Mouse (Mus musculus) heart, embryonic 12.5 days (tissue): ENCODE measurements around the gene Grsf1. TPM values are rescaled to one million over a fixed set of nuclear protein-coding genes. Genes with fewer than 3 reads are reported as not detected.

Source experiments
- ATAC-seq: fragments of 200-750 bp; cut with Nextera tagmentation; 2 replicates; pipeline ENCODE4 v1.8.0; 2017; ENCODE audit warnings: moderate TSS enrichment, moderate library complexity; ENCODE audit not compliant: insufficient number of reproducible peaks, low FRiP score
- H3K27ac ChIP-seq: fragments of 300-500 bp; sonication (generic); 2 replicates; pipeline ENCODE4 v1.5.1; 2016; ENCODE audit warnings: mild to moderate bottlenecking, moderate library complexity; ENCODE audit not compliant: poor library complexity, severe bottlenecking
- H3K27me3 ChIP-seq: fragments of 300-500 bp; sonication (generic); replicated peaks from 2 replicates; pipeline ENCODE4 v1.6.1; 2016; ENCODE audit warnings: mild to moderate bottlenecking, moderate library complexity
- H3K36me3 ChIP-seq: fragments of 300-500 bp; sonication (generic); 2 replicates; pipeline ENCODE4 v1.6.1; 2016; ENCODE audit warnings: mild to moderate bottlenecking, moderate library complexity
- H3K4me1 ChIP-seq: fragments of 300-500 bp; sonication (generic); replicated peaks from 2 replicates; pipeline ENCODE4 v1.6.1; 2016; ENCODE audit warnings: mild to moderate bottlenecking
- H3K4me2 ChIP-seq: fragments of 300-500 bp; sonication (generic); 2 replicates; pipeline ENCODE4 v1.6.1; 2016; ENCODE audit warnings: mild to moderate bottlenecking, moderate library complexity
- H3K4me3 ChIP-seq: fragments of 300-500 bp; sonication (generic); 2 replicates; pipeline ENCODE4 v1.5.1; 2016; ENCODE audit warnings: mild to moderate bottlenecking
- H3K9ac ChIP-seq: fragments of 300-500 bp; sonication (generic); 2 replicates; pipeline ENCODE4 v1.6.1; 2016; ENCODE audit warnings: mild to moderate bottlenecking, moderate library complexity
- H3K9me3 ChIP-seq: fragments of 300-500 bp; sonication (generic); replicated peaks from 2 replicates; pipeline ENCODE4 v1.6.1; 2016; ENCODE audit warnings: mild to moderate bottlenecking, moderate library complexity
- WGBS: fragments of 180-500 bp; shearing (Covaris S2); methylation state at CpG from one replicate; pipeline ENCODE4 v1.1.7; 2016; 5-methylcytosine and 5-hydroxymethylcytosine counted together
- polyA plus RNA-seq: library from polyadenylated mRNA; unstranded; fragments of >200 nt; fragmentation: Nextera tagmentation; extraction: Ambion mirVana; gene quantifications from 2 replicates; pipeline ENCODE4 v1.2.1, GENCODE M21; 2016

The Grsf1 gene
- polyA plus RNA-seq, 1 experiment from 2014 or later: 90.1 TPM

GRCm38 (mm10) chr5:88657868-88658267 is 18.1 kb downstream of the Grsf1 start:
- H3K4me1 ChIP-seq: peaks cover 8% of the 10 kb centered on the region; the same call in 1 of the 2 replicates
- peaks cover 64% of the 10 kb centered on the region for H3K36me3 ChIP-seq
- H3K4me3 ChIP-seq: no peak overlapping the region
- H3K27ac ChIP-seq: no peak overlapping the region
- H3K9ac ChIP-seq: no peak overlapping the region
- WGBS: 100% methylated on average over 1 of the region's 1 CpGs
- H3K27me3 ChIP-seq: no peaks in the 10 kb centered on the region
- H3K9me3 ChIP-seq: no peaks in the 10 kb centered on the region
- H3K4me2 ChIP-seq: no peak overlapping the region
- ATAC-seq: no peak

- H3K9ac ChIP-seq: no peak overlapping the region
- H3K4me2 ChIP-seq: no peak overlapping the region
- 74% methylated on average over 5 of the region's 5 CpGs for WGBS
- H3K36me3 ChIP-seq: peaks cover 53% of the 10 kb centered on the region
- no peak for ATAC-seq
- H3K27me3 ChIP-seq: no peaks in the 10 kb centered on the region
- H3K27ac ChIP-seq: no peak overlapping the region
- no peak overlapping the region for H3K4me3 ChIP-seq
- H3K9me3 ChIP-seq: no peaks in the 10 kb centered on the region
- peaks cover 26% of the 10 kb centered on the region for H3K4me1 ChIP-seq
Measured at GRCm38 (mm10) chr5:88652589-88652988, 23.4 kb downstream of the Grsf1 start.

- Histone ChIP-seq H3K4me3 (no peak overlapping the region), H3K27ac (peak overlapping the region; percentile 50), H3K4me1 (peaks cover 19% of the 10 kb centered on the region), H3K27me3 (no peaks in the 10 kb centered on the region), H3K36me3 (peaks cover 64% of the 10 kb centered on the region), H3K9me3 (no peaks in the 10 kb centered on the region), H3K9ac (no peak overlapping the region), H3K4me2 (no peak overlapping the region)
- peak; percentile 69 for ATAC-seq
- 34% methylated on average over 17 of the region's 17 CpGs for WGBS
Measured at GRCm38 (mm10) chr5:88649250-88650173, 26.5 kb downstream of the Grsf1 start.

- peaks cover 19% of the 10 kb centered on the region for H3K4me1 ChIP-seq
- no peak overlapping the region for H3K4me3 ChIP-seq
- peaks cover 69% of the 10 kb centered on the region for H3K36me3 ChIP-seq
- H3K27ac ChIP-seq: no peak overlapping the region
- H3K27me3 ChIP-seq: no peaks in the 10 kb centered on the region
- no peaks in the 10 kb centered on the region for H3K9me3 ChIP-seq
- no peak overlapping the region for H3K9ac ChIP-seq
- H3K4me2 ChIP-seq: no peak overlapping the region
- ATAC-seq: no peak
- 71% methylated on average over 5 of the region's 5 CpGs for WGBS
Measured at GRCm38 (mm10) chr5:88645405-88645804, 30.6 kb downstream of the Grsf1 start.

GRCm38 (mm10) chr5:88644901-88645300 is 31.1 kb downstream of the Grsf1 start:
- no peak overlapping the region for H3K4me2 ChIP-seq
- no peak for ATAC-seq
- no peak overlapping the region for H3K4me3 ChIP-seq
- H3K36me3 ChIP-seq: peaks cover 66% of the 10 kb centered on the region
- 79% methylated on average over 2 of the region's 2 CpGs for WGBS
- H3K9me3 ChIP-seq: no peaks in the 10 kb centered on the region
- no peaks in the 10 kb centered on the region for H3K27me3 ChIP-seq
- no peak overlapping the region for H3K9ac ChIP-seq
- H3K27ac ChIP-seq: no peak overlapping the region
- peaks cover 17% of the 10 kb centered on the region for H3K4me1 ChIP-seq

- Histone ChIP-seq H3K4me1 (peaks cover 4% of the 10 kb centered on the region), H3K36me3 (peaks cover 68% of the 10 kb centered on the region), H3K27me3 (no peaks in the 10 kb centered on the region), H3K27ac (no peak overlapping the region), H3K4me3 (no peak overlapping the region), H3K4me2 (no peak overlapping the region), H3K9me3 (no peaks in the 10 kb centered on the region), H3K9ac (no peak overlapping the region)
- no peak for ATAC-seq
- WGBS: 88% methylated on average over 9 of the region's 9 CpGs
Measured at GRCm38 (mm10) chr5:88643491-88643890, 32.5 kb downstream of the Grsf1 start.

GRCm38 (mm10) chr5:88642786-88643185 is 33.2 kb downstream of the Grsf1 start:
- Histone ChIP-seq H3K4me3 (no peak overlapping the region), H3K27me3 (no peaks in the 10 kb centered on the region), H3K27ac (no peak overlapping the region), H3K9me3 (no peaks in the 10 kb centered on the region), H3K36me3 (peaks cover 64% of the 10 kb centered on the region), H3K4me2 (no peak overlapping the region), H3K4me1 (no peaks in the 10 kb centered on the region), H3K9ac (no peak overlapping the region)
- no peak for ATAC-seq
- WGBS: 64% methylated on average over 9 of the region's 9 CpGs

GRCm38 (mm10) chr5:88634076-88634475 is 41.9 kb downstream of the Grsf1 start:
- no peaks in the 10 kb centered on the region for H3K9me3 ChIP-seq
- ATAC-seq: no peak

GRCm38 (mm10) chr5:88632463-88632862 is 43.5 kb downstream of the Grsf1 start:
- Histone ChIP-seq H3K36me3 (peaks cover 61% of the 10 kb centered on the region), H3K4me3 (no peak overlapping the region), H3K9me3 (no peaks in the 10 kb centered on the region), H3K9ac (no peak overlapping the region), H3K27ac (no peak overlapping the region), H3K27me3 (no peaks in the 10 kb centered on the region), H3K4me1 (peaks cover 11% of the 10 kb centered on the region), H3K4me2 (no peak overlapping the region)
- 88% methylated on average over 9 of the region's 9 CpGs for WGBS
- ATAC-seq: no peak

More at GRCm38 (mm10) chr5:88634076-88634475, 41.9 kb downstream of the Grsf1 start:
- Histone ChIP-seq H3K4me2 (no peak overlapping the region), H3K27ac (no peak overlapping the region), H3K27me3 (no peaks in the 10 kb centered on the region), H3K4me3 (no peak overlapping the region), H3K9ac (no peak overlapping the region), H3K4me1 (peaks cover 11% of the 10 kb centered on the region), H3K36me3 (peaks cover 58% of the 10 kb centered on the region)
- WGBS: 92% methylated on average over 5 of the region's 5 CpGs

- H3K27ac ChIP-seq: peak overlapping the region; percentile 44; the same call in 1 of the 2 replicates
- H3K36me3 ChIP-seq: peaks cover 53% of the 10 kb centered on the region
- no peak for ATAC-seq
- H3K4me2 ChIP-seq: no peak overlapping the region
- H3K9me3 ChIP-seq: no peaks in the 10 kb centered on the region
- peaks cover 11% of the 10 kb centered on the region for H3K4me1 ChIP-seq
- no peaks in the 10 kb centered on the region for H3K27me3 ChIP-seq
- WGBS: 68% methylated on average over 5 of the region's 5 CpGs
- no peak overlapping the region for H3K4me3 ChIP-seq
- no peak overlapping the region for H3K9ac ChIP-seq
Measured at GRCm38 (mm10) chr5:88631545-88631944, 44.4 kb downstream of the Grsf1 start.

GRCm38 (mm10) chr5:88630883-88631282 is 45.1 kb downstream of the Grsf1 start:
- no peak for ATAC-seq
- 39% methylated on average over 3 of the region's 3 CpGs for WGBS
- Histone ChIP-seq H3K27ac (no peak overlapping the region), H3K4me2 (no peak overlapping the region), H3K9ac (no peak overlapping the region), H3K27me3 (no peaks in the 10 kb centered on the region), H3K4me3 (no peak overlapping the region), H3K9me3 (no peaks in the 10 kb centered on the region), H3K36me3 (peaks cover 51% of the 10 kb centered on the region), H3K4me1 (peaks cover 11% of the 10 kb centered on the region)
